Mouse (Mus musculus): ENCODE data around the gene Igf1r. TPM values are rescaled to one million over a fixed set of nuclear protein-coding genes. Genes with fewer than 3 reads are reported as not detected.

Igf1r gene
- polyA plus RNA-seq, 1 experiment from 2014 or later, result 9.5 TPM

DNA sequence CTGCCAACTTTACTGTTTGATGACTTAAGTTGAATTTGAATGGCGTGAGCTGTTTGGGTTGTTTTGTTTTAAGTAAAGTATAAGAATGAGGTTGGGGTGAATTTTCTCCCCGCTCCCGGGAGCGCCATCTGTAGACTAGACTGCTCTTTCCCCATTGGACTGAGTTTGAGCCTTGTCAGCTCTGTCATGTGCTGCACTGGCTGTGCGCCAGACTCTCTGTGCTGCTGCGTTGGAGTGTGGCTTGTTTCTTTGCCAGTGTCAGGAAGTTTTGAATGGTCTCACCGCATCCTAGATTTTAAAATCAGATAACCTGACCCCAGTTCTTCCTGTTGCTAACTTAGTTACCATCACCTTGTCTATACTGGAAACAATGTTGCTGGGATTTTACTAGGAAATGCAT lies 118.0 kb downstream of the Igf1r start:
- 25% methylated on average over 7 of the region's 7 CpGs for WGBS
- Histone ChIP-seq H3K9ac (ENCODE audit: low read depth, low read length) (no peak overlapping the region), H3K4me3 (ENCODE audit: low read length) (no peak overlapping the region), H3K27me3 (replicated peaks; ENCODE audit: control insufficient read depth, insufficient read depth, low read length) (no peaks in the 10 kb centered on the region), H3K36me3 (ENCODE audit: control insufficient read depth, insufficient read depth, low read length) (no peaks in the 10 kb centered on the region), H3K27ac (ENCODE audit: low read length) (no peak overlapping the region), H3K4me2 (ENCODE audit: low read depth, low read length) (no peak overlapping the region), H3K9me3 (ENCODE audit: control insufficient read depth, low read length) (no peaks in the 10 kb centered on the region), H3K4me1 (ENCODE audit: control insufficient read depth, insufficient read depth, low read length) (peaks cover 24% of the 10 kb centered on the region)
- ATAC-seq, result peak; percentile 69

DNA sequence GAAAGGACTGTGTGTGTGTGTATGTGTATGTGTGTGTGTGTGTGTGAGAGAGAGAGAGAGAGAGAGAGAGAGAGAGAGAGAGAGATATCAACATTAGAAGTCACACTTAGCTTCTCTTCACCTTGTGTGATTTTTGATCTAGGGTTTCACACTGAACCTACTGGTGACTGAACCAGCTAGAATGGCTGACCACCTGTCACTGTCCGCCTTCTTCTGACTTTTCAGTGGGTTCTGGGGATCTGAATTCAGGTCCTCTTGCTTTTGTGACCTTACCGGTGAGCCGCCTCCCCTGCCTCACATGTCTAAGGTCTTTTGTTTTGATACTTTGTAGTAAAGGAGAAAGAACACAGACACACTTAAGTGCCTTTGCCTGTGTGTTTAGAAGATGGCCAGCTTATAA lies 118.4 kb downstream of the Igf1r start:
- H3K9ac ChIP-seq (ENCODE audit: low read depth, low read length), result no peak overlapping the region
- no peak overlapping the region for H3K4me3 ChIP-seq (ENCODE audit: low read length)
- no peak overlapping the region for H3K4me2 ChIP-seq (ENCODE audit: low read depth, low read length)
- H3K27ac ChIP-seq (ENCODE audit: low read length), result no peak overlapping the region
- H3K36me3 ChIP-seq (ENCODE audit: control insufficient read depth, insufficient read depth, low read length), result no peaks in the 10 kb centered on the region
- no peak for ATAC-seq
- H3K27me3 ChIP-seq (replicated peaks; ENCODE audit: control insufficient read depth, insufficient read depth, low read length), result no peaks in the 10 kb centered on the region
- peaks cover 24% of the 10 kb centered on the region for H3K4me1 ChIP-seq (ENCODE audit: control insufficient read depth, insufficient read depth, low read length)
- no peaks in the 10 kb centered on the region for H3K9me3 ChIP-seq (ENCODE audit: control insufficient read depth, low read length)
- WGBS, result 73% methylated on average over 3 of the region's 3 CpGs

DNA sequence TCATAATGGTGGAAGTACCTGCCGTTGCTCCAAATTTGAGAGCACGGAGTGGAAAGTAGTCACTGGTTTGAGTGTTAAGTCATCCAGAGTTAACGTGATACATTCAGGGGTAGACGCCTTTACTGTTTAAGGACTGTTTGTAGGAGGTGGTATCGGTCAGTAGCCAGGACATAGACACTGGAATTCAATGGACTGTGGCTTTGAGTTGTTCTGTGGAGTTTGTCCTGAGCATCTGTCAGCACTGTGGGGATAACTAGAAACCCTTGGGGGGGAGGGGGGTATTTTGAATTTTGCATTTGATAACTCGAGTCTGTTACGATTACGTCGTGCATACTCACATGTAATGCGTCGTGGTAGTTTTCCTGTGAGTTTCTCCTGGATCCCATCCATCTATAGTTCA lies 119.1 kb downstream of the Igf1r start:
- Histone ChIP-seq H3K36me3 (ENCODE audit: control insufficient read depth, insufficient read depth, low read length) (no peaks in the 10 kb centered on the region), H3K27me3 (replicated peaks; ENCODE audit: control insufficient read depth, insufficient read depth, low read length) (no peaks in the 10 kb centered on the region), H3K4me1 (ENCODE audit: control insufficient read depth, insufficient read depth, low read length) (peaks cover 24% of the 10 kb centered on the region), H3K4me2 (ENCODE audit: low read depth, low read length) (no peak overlapping the region), H3K27ac (ENCODE audit: low read length) (no peak overlapping the region), H3K9me3 (ENCODE audit: control insufficient read depth, low read length) (no peaks in the 10 kb centered on the region), H3K9ac (ENCODE audit: low read depth, low read length) (no peak overlapping the region), H3K4me3 (ENCODE audit: low read length) (no peak overlapping the region)
- 90% methylated on average over 11 of the region's 11 CpGs for WGBS
- no peak for ATAC-seq

DNA sequence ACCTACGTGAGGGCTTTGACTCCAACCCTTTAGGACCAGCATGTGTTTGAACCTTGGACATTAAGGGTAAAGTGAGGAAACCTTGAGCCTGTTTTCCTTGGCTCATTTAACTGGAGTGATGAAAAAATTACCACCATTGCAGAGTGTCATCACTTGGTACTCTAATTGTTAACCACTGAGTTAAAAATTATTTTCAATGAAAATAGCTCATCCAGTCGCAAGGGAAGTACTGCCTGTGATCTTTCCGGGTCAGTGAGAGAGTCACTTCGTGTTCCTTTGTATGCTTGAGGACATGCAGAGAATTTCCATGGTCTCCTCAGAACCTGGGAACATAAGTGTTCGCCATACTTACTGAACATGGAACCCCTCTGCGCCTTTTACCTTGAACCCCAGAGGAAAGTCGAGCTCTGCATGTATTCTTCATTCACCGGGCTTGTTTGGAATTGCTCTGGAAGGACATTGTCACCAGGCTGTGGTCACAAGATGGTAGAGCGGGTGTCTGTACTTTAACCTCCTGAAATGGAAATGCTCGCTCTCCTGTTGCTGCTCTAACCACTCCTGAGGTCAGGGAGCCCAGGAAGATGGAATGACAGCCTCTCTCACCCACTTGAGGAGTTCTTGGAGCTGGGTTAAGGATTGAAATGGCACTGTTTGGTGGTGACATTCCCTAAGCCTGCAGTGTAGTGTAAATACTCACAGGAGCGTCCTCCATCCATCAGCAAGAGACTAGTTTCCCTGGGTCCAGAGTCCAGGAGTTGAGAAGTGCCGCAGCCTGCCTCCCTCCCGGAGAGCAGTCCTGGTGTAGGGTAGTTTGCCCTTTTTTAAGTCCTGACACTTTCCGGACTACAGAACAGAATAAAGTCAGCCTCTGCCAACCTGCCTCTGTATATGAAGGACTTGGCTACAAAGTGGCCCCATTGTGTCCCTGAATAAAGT lies 120.2 kb downstream of the Igf1r start:
- WGBS, result 81% methylated on average over 14 of the region's 14 CpGs
- H3K27ac ChIP-seq (ENCODE audit: low read length), result no peak overlapping the region

DNA sequence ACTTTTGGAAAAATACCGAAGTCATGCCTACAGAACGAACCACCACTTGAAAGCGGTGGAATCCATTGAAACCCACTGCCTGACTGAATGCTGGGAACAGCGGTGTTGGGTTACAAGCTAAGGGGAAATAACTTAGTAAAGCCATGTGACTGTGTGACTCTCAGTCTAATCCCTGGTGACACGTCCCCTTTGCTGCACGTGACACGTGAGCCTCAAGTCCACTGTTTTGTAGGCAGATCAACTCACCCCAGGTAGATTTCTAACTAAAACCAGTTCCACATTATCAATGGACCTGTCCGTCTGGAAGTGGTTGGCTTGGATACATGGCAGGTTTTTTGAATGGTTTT lies 120.8 kb downstream of the Igf1r start:
- Histone ChIP-seq H3K4me3 (ENCODE audit: low read length) (no peak overlapping the region), H3K9ac (ENCODE audit: low read depth, low read length) (no peak overlapping the region), H3K27me3 (replicated peaks; ENCODE audit: control insufficient read depth, insufficient read depth, low read length) (no peaks in the 10 kb centered on the region), H3K4me2 (ENCODE audit: low read depth, low read length) (no peak overlapping the region), H3K36me3 (ENCODE audit: control insufficient read depth, insufficient read depth, low read length) (no peaks in the 10 kb centered on the region), H3K4me1 (ENCODE audit: control insufficient read depth, insufficient read depth, low read length) (peaks cover 24% of the 10 kb centered on the region), H3K27ac (ENCODE audit: low read length) (no peak overlapping the region), H3K9me3 (ENCODE audit: control insufficient read depth, low read length) (no peaks in the 10 kb centered on the region)
- WGBS, result 49% methylated on average over 8 of the region's 8 CpGs
- ATAC-seq, result peak; percentile 60

More for the DNA sequence above, 120.2 kb downstream of the Igf1r start:
- ATAC-seq, result peak; percentile 68
- Histone ChIP-seq H3K4me1 (ENCODE audit: control insufficient read depth, insufficient read depth, low read length) (peaks cover 24% of the 10 kb centered on the region), H3K9me3 (ENCODE audit: control insufficient read depth, low read length) (no peaks in the 10 kb centered on the region), H3K9ac (ENCODE audit: low read depth, low read length) (no peak overlapping the region), H3K36me3 (ENCODE audit: control insufficient read depth, insufficient read depth, low read length) (no peaks in the 10 kb centered on the region), H3K4me2 (ENCODE audit: low read depth, low read length) (no peak overlapping the region), H3K4me3 (ENCODE audit: low read length) (no peak overlapping the region), H3K27me3 (replicated peaks; ENCODE audit: control insufficient read depth, insufficient read depth, low read length) (no peaks in the 10 kb centered on the region)

DNA sequence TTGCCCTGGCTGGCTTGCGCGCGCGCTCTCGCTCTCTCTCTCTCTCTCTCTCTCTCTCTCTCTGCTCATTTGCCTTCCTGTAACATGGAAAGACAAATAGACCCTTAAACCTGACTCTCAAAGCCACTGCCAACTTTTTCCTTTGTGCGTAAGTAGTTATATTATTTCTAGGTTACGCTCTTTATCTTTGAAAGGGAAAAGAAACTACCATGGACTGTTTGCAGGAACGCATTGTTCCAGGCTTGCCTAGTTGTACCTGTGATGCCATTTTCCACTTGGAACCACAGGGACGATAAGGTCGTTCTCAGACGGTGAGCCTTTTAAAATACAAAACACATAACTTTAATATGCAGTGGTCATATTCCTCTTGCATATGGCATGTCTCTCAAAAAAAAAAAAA lies 122.1 kb downstream of the Igf1r start:
- no peak for ATAC-seq
- no peak overlapping the region for H3K27ac ChIP-seq (ENCODE audit: low read length)
- WGBS, result 90% methylated on average over 11 of the region's 11 CpGs

DNA sequence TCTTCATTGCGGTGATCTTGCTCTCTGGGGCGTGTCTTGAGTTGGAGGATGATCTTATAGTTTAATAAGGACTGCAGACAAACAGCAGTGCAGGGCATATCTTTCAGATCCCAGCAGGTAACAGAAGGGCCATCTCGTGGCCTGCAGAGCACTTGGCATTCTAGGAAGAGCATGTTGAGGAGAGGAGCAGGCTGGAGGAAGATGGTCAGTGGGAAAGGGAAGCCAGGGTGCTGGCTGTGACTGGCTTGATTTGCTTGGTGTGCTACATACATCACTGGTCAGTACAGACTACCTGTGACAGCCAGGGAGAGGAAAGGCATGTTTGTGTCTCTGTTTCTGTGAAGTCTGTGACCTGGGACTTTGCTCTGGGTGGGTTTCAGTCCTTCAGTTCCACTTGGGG lies 122.8 kb downstream of the Igf1r start:
- Histone ChIP-seq H3K36me3 (ENCODE audit: control insufficient read depth, insufficient read depth, low read length) (no peaks in the 10 kb centered on the region), H3K4me1 (ENCODE audit: control insufficient read depth, insufficient read depth, low read length) (peaks cover 14% of the 10 kb centered on the region), H3K27ac (ENCODE audit: low read length) (no peak overlapping the region), H3K4me2 (ENCODE audit: low read depth, low read length) (no peak overlapping the region), H3K9me3 (ENCODE audit: control insufficient read depth, low read length) (no peaks in the 10 kb centered on the region), H3K27me3 (replicated peaks; ENCODE audit: control insufficient read depth, insufficient read depth, low read length) (no peaks in the 10 kb centered on the region), H3K4me3 (ENCODE audit: low read length) (no peak overlapping the region), H3K9ac (ENCODE audit: low read depth, low read length) (no peak overlapping the region)
- 74% methylated on average over 3 of the region's 3 CpGs for WGBS
- ATAC-seq, result no peak

More for the DNA sequence above, 122.1 kb downstream of the Igf1r start:
- no peak overlapping the region for H3K4me2 ChIP-seq (ENCODE audit: low read depth, low read length)
- H3K9me3 ChIP-seq (ENCODE audit: control insufficient read depth, low read length), result no peaks in the 10 kb centered on the region
- no peaks in the 10 kb centered on the region for H3K27me3 ChIP-seq (replicated peaks; ENCODE audit: control insufficient read depth, insufficient read depth, low read length)
- H3K36me3 ChIP-seq (ENCODE audit: control insufficient read depth, insufficient read depth, low read length), result no peaks in the 10 kb centered on the region
- H3K4me3 ChIP-seq (ENCODE audit: low read length), result no peak overlapping the region
- H3K9ac ChIP-seq (ENCODE audit: low read depth, low read length), result no peak overlapping the region
- peaks cover 17% of the 10 kb centered on the region for H3K4me1 ChIP-seq (ENCODE audit: control insufficient read depth, insufficient read depth, low read length)

DNA sequence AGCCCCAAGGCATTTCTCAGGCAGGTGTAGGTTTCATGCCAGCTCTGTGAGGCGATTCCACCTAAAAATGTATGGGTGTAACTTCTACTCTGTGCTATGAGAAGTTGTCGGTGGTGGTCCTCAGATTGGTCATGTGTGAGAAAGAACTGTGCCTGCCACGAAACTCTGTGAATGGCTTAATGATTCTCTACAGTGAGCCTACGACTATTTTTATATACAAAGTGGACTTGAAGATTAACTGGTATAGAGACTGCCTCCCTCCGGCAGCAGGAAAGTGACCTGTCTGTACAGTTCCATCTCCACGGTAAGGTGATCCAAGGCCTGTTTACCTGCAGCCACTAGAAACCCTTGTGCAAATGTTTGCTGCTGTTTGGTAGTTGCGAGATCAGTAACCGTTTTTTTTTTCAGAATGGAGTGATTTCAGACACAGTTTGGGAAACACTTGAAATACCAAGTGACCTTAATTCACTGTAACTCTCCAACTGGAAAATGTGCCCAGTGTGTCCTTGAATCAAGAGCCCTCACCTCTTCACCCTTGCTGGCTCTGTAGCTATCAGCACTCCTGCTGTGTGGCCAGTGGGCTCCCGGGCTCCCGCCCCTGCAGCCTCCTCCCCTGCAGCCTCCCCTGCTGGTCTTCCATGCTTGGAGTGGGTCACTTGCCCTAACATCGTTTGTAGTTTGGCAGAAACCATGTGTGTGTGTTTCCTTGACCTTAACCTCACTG lies 127.7 kb downstream of the Igf1r start:
- WGBS, result 46% methylated on average over 11 of the region's 11 CpGs
- Histone ChIP-seq H3K4me3 (ENCODE audit: low read length) (no peak overlapping the region), H3K9ac (ENCODE audit: low read depth, low read length) (no peak overlapping the region), H3K27me3 (replicated peaks; ENCODE audit: control insufficient read depth, insufficient read depth, low read length) (no peaks in the 10 kb centered on the region), H3K9me3 (ENCODE audit: control insufficient read depth, low read length) (no peaks in the 10 kb centered on the region), H3K27ac (ENCODE audit: low read length) (no peak overlapping the region), H3K36me3 (ENCODE audit: control insufficient read depth, insufficient read depth, low read length) (no peaks in the 10 kb centered on the region), H3K4me2 (ENCODE audit: low read depth, low read length) (no peak overlapping the region), H3K4me1 (ENCODE audit: control insufficient read depth, insufficient read depth, low read length) (peaks cover 2% of the 10 kb centered on the region)
- ATAC-seq, result no peak

DNA sequence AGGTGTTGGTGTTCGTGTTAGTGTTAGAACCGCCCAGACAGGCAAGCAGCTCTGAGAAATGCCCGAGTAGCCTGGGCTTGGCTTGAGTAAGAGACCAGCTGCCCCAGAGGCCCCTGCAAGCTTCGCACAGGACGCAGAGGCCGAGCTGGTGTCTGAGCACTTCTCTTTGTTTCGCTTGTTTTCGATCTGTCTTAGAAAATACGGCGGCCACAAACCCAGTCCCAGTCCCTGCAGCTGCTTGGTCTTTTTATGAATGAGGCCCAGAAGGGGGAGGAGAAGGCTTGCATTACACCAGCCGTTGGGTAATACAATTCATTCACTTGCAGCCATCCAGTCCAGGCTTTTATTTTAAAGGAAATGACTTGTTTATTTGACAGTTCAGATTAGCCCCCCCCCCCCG lies 132.7 kb downstream of the Igf1r start:
- WGBS, result 4% methylated on average over 12 of the region's 12 CpGs
- peak overlapping the region; percentile 28; the same call in 1 of the 2 replicates for H3K4me2 ChIP-seq (ENCODE audit: low read depth, low read length)

More for the DNA sequence above, 132.7 kb downstream of the Igf1r start:
- peak; percentile 93 for ATAC-seq
- peak overlapping the region; percentile 31; the same call in 1 of the 2 replicates for H3K9ac ChIP-seq (ENCODE audit: low read depth, low read length)
- no peaks in the 10 kb centered on the region for H3K27me3 ChIP-seq (replicated peaks; ENCODE audit: control insufficient read depth, insufficient read depth, low read length)
- peak overlapping the region; percentile 10; the same call in 1 of the 2 replicates for H3K4me3 ChIP-seq (ENCODE audit: low read length)
- no peaks in the 10 kb centered on the region for H3K9me3 ChIP-seq (ENCODE audit: control insufficient read depth, low read length)
- peaks cover 20% of the 10 kb centered on the region for H3K4me1 ChIP-seq (ENCODE audit: control insufficient read depth, insufficient read depth, low read length)
- no peaks in the 10 kb centered on the region for H3K36me3 ChIP-seq (ENCODE audit: control insufficient read depth, insufficient read depth, low read length)
- peak overlapping the region; percentile 57; the same call in 1 of the 2 replicates for H3K27ac ChIP-seq (ENCODE audit: low read length)
